Mouse (Mus musculus): Measurements from ENCODE around the gene Zfp58.
A peak's percentile ranks its signal among the peaks of the same experiment; 100 is the strongest.
"Not testable (repeated sequence)": the region's sequence is repeated elsewhere in the genome, so short reads cannot be mapped to it uniquely, and the experiment has no call there.

The Zfp58 gene

DNA sequence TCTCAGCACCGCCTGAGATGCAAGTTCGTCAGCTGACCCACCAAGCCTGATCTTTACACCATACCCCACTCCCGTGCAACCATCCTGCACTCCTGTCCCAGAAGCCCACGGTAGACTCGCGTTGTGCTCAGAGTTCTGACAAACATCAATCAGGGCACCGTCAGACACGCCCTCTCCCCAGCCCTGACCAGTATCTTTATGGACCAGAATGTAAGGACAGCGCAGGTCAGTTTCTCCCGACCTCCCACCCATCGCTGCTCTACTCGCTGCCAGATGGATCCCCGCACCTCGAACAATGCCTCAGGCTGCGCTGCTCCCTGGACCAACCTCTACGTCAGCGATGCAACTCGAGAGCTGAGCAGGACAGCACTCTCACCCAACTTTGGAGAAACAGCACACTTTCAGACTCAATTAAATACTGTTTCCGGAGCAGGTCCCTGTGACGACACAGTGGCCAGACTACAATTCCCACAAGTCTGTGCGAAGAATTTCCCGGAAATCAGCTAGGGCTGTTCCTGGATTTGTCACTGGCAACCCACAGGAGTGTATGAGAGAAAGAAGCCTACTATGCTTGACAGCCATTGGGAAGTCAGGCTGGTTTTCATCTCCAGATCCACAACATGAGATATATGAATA, at the start of gene Zfp58:
TSS of gene Zfp58 (minus strand) at position 472 of the 636 bp plus-strand sequence.
- peak; percentile 96 for DNase-seq (ENCODE audit: low read depth, low spot score)

DNA sequence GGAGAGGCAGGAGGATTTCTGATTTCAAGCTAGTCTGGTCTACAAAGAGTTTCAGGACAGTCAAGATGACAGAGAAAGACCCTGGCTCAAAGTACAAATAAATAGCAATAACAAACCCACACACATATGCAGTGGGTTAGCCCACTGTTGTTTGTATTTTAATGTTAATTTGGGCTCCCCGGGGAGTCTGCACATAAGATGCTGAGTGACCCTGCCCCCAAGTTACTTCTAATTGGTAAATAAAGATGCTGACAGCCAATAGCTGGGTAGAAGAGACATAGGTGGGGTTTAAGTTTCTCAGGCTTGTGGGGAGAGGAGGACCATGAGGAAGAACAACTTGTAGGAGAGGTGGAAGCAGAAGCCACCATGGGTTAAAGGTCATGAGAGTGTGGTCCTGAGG, 45.6 kb upstream of the Zfp58 start:
- DNase-seq (ENCODE audit: low read depth, low spot score), result peak; percentile 81

DNA sequence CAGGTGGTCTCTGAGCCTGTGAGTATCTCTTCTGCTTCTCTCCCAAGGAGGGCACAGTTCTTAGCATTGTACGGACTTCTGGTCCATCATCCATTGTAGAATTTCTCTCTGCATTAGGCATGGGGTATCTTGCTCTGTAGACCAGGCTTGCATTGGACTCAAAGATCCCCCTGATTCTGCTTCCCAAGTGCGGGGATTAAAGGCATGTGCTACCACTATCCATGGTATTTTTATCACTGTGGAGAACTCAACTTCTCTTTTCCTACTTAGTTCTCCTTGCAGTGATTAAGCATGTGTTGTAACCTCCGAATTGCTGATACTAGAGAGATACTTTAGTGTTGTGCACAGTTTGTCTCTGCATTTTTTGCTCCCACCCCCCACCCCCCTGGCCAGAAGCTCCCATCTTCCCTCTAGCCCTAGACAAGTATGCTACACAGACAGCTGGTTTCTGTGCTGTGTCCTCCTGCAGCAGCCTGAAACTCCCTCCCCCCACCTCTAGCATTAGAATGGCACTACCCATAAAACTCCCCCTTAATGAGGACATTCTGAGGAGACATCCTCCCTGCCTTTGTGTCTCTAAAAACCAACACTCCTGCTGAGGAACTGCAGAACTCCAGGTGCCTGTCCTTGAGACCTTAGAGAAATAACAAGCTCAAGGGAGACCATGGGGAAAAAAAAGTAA, 26.8 kb upstream of the Zfp58 start:
- DNase-seq (ENCODE audit: low read depth, low spot score), result peak; percentile 71

DNA sequence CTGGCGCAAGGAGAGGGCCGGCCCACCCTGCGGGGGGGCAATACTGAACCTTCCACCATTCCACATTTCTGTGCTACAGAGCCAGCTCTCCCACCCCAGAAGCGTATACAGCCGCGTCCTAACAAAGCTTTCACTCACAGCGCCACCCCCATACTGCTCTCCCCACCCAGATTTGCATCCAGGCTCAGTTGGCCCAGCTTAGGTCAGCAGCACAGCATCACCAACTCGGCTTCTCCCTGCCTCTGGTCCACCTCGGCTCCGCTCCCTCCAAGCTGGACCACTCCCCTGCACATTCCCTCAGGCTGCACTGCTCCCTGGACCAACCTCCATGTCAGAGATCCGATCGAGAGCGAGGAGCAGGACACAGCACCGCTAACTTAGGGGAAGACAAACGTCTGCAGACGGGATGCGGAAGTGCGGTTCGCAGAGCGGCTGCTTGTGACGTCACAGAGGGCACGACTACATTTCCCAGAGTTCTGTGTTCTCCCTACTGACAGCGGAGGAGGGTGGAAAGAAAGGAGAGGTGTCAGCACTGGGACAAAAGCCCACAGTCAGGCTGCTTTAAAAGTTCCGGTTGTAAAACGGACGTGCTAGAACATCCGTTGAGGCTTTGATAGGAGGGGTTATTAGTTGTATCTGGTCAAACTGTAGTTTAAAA, 25.5 kb upstream of the Zfp58 start, which contains the start of the genes Gm26965 and Zfp87:
TSS of gene Gm26965 (minus strand) at position 399 of the 658 bp plus-strand sequence.
TSS of gene Zfp87 (minus strand) at position 425 of the 658 bp plus-strand sequence.
- peak; percentile 98 for DNase-seq (ENCODE audit: low read depth, low spot score)

DNA sequence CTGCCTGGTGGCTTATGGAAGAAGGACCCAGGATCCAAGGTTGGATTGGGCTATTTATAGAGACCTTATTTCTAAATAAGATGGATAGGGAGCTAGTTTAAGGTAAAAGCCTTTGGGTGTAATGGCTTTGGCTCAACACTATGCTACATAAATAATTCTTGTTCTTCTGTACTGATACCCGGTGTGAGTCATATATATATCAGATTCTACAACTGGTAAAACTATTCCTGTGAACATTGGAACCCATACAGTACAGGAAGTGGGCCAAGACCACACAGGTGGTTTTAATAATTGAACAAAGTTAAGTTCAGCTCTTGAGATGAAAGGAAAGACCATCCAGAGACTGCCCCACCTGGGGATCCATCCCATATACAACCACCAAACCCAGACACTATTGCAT, 553 bp upstream of the Zfp58 start:
- DNase-seq (ENCODE audit: low read depth, low spot score), result no peak

DNA sequence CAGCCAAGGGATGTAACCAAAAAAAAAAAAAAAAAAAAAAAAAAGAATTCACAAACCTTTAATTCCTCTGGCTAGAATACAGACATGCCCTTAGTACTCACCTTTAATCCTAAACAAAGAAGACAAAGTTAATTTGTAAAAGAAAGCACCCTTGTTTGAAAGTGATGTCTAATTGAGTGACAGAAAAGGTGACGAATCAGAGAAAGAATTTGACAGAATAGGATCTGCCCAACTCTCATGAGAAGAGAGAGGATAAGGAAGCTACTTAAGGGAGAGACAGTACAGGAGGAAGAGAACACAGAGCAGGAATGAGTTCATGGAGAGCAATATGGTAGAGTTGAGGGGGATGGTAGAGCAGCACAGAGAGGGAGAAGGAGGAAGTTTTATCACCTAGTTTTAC, 4.7 kb downstream of the Zfp58 start:
- DNase-seq (ENCODE audit: low read depth, low spot score), result peak; percentile 85

DNA sequence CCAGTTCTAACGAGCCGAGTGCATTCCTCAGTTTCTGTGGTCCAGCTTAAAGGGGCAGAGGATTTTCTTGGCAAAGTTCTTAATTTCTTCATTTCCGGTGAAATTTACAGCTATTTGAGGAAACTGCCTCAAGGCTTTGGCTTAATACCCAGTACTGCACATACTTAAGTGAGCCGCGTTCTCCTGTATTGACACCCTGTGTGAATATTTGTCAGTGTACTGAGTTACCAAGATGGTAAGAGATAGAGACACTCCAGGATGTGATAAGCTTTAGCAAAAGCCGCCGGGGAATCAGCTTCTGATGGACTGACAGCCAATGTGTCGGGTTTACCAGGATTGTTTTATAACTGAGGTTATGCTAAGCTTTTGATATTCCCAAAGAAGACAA, 15.9 kb downstream of the Zfp58 start:
- no peak for DNase-seq (ENCODE audit: low read depth, low spot score)

DNA sequence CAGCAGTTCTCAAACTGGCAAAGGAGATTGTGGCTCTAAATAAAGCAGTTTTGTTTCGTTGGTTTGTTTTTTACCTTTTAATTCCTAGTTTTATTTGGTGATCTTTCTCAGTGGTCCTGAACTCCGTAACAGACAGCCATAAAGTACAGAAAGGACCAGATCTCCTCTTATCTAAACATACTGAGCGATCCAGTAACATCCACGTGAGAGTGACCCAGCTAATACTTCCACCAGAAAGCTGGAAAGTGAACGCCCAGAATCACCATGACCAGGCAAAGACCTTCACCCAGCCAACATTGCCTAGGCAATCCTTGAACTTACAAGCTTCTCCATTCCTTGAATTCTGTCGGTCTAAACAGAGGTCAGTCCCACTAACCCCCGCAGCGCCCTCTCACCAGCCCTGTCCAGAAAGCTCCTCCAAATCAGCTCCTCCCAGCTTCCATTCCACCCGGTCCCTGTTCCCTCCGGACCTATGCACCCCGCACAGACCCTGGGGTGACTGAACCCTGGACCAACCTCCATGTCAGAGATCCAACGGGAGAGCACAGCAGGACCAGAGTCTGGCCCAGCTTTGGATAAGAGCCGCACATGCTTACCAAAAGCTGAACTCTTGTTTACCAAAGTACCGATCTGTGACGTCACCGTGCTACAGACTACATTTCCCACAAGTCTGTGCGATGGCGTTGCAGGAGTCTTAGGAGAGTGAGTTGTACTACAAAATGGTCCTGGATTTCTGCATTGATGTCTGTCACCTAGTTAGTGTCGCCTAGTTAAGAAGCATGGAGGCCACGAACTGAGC, 16.5 kb downstream of the Zfp58 start, which contains the start of gene Zfp874b:
TSS of gene Zfp874b (minus strand) at position 634 of the 799 bp plus-strand sequence.
- peak; percentile 94 for DNase-seq (ENCODE audit: low read depth, low spot score)

DNA sequence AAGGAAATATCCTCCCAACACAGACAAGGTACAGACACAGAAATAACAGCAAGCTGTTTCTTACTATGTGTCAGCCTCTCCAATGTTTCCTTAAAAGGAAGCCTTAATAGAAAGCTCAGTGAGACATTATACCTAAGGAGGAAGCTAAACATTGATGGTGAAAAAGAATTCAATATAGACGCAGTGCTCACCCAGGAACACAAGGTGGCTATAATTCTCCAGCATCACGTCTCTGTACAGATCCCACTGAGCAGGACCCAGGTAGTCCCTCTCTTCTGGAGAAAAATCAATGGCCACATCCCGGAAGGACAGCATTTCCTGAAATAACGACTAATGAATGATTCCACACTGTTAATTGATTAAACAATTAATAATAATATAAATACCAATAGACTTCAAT, 18.8 kb downstream of the Zfp58 start:
- DNase-seq (ENCODE audit: low read depth, low spot score), result no peak

DNA sequence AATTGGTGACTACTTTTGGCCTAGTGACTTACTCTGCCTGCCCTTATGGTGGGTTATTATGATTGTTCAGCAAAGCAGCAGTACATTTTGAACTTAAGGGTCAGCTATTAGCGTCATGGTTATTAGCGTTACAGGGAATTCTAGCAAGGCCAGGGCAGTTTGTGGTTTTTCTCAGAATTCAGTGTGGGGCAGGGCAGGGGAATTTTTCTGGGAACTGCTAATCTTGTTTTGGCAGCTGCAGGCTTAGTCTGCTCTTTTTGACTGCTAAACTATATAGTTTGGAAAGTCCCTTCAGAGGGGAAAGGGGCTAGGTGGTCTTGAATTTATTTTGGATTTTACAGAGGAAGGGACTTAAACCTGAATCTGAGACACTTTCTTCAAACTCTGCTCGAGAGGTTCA, 31.1 kb downstream of the Zfp58 start:
- DNase-seq (ENCODE audit: low read depth, low spot score), result no peak

DNA sequence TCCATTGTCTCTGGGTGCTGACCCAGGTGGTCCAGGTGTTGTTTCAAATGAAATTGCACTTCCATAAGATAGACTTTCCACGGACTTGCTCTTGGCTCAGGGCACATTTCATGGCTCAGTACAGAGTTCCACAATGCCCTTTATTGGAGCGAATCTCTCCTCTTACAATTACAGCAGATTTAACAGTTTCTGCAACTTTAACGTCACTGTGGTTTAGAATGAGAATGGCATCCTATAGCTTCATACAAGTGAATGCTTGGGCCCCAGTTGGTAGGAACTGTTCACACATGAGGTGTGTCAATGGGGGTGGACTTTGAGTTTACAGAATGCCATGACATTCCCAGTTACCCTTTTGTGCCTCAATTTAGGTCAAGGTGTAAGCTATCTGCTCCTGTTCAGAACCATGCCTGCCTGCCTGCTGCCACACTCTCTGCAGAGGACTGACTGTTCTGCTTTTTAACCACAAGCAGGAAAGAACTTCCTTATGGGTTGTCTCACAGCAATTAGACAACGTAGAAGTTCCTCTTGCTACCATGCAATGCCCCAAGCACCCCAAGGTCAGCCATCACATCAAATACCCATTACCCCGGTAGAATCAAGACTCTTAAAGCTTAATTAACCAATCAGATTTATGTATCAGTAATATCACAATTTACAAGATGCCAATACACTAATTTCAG, 36.7 kb downstream of the Zfp58 start:
- DNase-seq (ENCODE audit: low read depth, low spot score), result not testable (repeated sequence)

DNA sequence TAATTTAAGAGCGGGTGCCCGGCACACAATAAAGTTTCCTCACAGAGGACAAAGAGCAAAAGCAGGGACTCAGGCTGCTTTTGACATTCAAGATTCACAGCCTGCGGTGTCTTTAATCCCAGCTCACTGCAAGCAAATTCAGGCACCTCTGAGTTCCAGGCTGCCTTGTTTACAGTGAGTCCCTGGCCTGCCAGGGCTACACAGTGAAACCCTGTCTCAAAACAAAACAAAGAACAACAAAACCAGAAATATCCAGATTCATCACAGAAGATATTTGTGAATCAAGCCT, 48.4 kb downstream of the Zfp58 start:
- no peak for DNase-seq (ENCODE audit: low read depth, low spot score)

DNA sequence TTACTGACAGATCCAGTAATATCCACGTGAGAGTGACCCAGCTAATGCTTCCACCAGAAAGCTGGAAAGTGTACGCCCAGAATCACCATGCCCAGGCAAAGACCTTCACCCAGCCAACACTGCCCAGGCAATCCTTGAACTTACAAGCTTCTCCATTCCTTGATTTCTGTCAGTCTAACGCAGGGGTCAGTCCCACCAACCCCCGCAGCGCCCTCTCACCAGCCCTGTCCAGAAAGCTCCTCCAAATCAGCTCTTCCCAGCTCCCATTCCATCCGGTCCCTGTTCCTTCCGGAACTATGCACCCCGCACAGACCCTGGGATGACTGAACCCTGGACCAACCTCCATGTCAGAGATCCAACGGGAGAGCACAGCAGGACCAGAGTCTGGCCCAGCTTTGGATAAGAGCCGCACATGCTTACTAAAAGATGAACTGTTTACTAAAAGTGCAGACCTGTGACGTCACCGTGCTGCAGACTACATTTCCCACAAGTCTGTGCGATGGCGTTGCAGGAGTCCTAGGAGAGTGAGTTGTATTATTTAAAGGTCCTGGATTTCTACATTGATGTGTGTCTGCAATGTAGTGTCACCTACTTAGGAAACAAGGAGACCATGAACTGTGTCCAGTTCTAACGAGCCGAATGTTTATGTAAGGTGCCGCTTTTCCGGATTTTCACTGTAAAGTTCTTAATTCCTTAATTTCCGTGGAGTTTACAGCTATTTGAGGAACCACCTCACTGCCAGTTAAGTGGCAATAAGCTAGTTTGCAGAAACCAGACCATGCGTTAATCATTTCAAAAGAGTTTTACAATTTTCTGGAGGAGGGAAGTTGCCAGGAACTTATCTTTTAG, 49.0 kb downstream of the Zfp58 start, which contains the start of gene Zfp874a:
TSS of gene Zfp874a (minus strand) at position 453 of the 849 bp plus-strand sequence.
- DNase-seq (ENCODE audit: low read depth, low spot score), result peak; percentile 88

Measured in R1 (cell line).